Mouse (Mus musculus) left cerebral cortex, adult 9 months (tissue): ENCODE measurements at regions not wholly inside any gene's neighbourhood (a gene's known extent, or its start where the extent isn't known, plus 50 kb on each side); places are given as distances from the start of the nearest gene placed in this dataset.

Experiments
- DNase-seq, 2 experiments: peaks; one replicate each; pipeline ENCODE4 v3.0.0; 2022; ENCODE audit warnings: low spot score in 2 of 2

DNA sequence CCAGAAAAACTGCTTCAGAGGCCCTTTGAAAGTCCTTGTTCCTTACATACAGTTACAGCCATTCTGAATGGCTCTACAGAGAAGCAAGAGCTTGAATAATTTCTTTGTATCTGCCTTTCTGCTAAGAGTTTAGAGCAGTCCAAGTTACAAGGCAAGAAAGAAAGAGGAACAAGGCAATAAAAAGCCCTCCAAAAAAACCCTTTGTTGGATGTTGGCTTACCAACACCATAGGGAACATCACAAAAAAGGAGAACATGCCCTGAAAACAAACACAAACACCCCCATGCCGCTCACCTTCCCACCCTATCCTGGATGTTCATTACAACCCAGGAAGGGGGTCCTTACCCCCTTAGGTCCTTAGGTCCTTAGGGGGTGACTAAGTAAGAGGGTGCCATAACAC lies 359.2 kb upstream of the Gcfc2 start:
- no peak for DNase-seq

DNA sequence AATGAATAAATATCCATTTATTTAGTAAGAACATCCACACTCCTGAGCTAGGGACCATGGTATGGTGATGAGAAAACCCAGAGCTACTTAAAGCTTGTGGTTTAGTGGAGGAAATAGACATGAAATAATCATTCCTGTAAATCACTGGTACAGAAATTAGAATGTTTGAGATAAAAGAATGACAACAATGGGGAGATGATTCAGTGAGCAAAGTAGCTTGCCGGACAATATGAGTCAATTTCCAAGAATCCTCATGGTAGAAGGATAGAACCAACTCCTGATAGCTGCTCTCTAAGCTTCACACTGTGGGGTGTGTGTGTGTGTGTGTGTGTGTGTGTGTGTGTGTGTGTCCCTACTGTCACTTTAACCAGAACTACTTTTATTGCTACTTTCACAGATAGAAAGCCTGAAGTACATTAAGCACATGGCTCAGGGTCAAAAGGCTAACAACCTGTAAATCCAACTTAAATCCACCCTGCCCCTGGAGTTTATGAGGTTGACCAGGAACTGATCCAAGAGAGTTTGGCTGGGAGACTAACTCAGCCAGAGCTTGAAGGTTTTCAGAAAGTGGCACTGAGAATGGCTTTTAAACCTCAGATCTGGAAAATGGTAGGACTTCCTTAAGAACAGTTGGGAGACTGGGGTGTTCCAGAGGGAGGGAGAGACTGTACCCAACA lies 336.9 kb upstream of the Gcfc2 start:
- DNase-seq: no peak

DNA sequence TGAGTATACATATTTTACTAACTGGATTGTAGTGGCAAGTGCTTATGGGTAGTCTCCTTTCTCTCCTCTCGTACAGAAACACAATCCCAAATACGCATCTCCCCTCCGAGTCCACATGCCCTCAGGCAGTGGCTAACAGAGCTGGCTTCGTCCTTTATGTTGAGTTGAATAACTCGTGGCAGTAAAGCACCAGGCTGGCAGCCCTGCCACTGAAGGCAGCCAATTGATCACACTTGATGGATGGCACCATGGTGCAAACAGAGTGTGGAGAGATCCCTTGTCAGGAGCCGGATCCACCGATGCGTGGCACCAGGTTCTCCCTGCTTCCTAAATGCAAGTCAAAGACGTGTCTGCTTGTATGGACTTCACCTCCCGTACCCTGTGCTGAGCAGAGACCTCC lies 333.7 kb upstream of the Gcfc2 start:
- no peak for DNase-seq

DNA sequence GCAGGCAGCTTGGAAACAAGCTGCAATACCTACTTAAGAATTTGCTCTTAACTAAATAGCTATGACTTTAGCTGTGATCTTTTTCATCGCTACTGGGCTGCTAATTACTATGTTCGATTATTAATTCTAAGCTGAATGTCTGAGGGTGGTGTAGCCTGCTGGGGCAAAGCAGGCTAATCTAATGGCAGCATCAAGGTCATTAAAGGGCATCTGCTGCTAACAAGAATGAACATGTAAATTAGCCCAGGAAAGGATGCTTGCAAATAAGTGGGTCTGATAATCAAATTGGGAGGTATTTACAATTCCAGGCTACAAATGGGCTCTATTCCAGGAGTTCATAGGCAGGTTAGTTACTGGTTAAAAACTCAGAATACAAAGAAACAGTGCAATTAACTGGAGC lies 327.5 kb upstream of the Gcfc2 start:
- no peak for DNase-seq

DNA sequence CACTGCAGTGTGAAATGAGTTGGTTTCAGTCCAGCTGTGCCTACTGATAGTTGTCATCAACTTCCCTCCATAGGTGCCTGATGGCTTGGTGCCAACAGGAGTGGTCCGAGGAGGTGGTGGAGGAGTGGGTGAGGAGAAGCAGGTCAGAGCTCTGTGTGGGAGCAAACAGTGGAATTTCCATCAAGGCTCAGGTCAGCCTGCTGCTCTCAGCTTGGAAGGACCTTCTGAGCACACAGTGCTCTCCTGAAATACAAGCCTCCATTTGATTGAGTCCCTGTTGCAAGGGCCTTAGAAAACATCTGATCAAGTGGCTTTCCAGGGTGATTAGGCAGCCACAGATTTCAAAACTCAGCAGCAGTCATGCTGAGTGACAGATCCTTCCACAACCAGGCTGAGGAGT lies 314.8 kb upstream of the Gcfc2 start:
- no peak for DNase-seq

DNA sequence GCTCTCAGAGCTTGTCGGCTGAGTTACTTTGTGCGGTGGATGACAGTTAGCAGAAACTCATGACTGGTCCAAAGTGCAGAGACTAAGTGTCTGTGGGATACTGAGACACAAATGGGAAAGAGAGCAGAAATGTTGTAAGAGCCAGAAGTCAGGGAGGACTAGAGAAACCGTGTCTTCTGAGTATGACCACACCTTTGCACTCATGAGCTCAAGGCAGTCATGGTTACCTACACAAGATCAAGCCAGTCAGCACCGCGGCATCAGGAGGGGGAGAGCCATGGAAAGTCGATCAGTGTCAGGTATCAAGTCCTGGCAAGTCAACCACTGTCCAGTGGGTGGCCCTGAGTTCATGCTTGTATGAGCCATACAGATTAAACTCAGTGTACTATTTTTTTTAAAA lies 311.5 kb upstream of the Gcfc2 start:
- no peak for DNase-seq

DNA sequence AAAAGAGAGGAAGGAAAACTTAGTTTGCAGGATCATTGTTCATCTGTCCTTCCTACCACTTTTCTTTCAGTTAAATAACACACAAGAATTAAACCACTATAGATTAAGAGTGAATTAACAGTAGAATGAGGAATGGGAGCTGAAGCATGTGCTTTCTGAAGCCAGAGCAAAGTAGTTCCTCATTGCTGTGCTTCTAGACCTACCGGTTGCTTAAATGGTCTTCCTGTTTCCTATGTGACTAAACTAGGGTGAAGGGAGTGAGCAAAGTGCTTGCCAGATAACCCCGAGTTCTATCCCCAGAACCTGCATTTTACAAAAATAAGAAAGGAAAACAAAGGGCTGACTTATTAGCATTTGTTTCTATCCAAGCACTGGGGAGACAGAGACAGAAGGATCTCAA lies 305.5 kb upstream of the Gcfc2 start:
- DNase-seq: no peak

DNA sequence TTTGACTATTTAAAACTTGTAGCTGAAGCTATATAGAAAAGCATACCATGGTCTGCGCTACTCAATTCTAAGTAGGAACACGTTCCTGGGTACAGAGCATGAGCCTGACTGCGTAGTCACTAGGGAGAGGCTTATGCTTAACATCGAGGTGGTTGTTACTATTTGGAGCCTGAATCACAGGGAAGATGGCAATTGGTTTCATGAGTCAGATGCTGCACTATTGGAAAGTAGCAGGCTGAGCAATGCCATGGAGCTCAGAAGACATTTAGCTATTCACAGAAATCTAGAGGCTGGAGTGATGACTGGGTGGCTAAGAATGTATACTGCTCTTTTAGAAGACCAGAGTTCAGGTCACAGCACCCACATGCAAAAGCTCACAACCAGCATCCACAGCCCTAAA lies 302.4 kb upstream of the Gcfc2 start:
- peak in 1 of 2 experiments; percentile 9 for DNase-seq

DNA sequence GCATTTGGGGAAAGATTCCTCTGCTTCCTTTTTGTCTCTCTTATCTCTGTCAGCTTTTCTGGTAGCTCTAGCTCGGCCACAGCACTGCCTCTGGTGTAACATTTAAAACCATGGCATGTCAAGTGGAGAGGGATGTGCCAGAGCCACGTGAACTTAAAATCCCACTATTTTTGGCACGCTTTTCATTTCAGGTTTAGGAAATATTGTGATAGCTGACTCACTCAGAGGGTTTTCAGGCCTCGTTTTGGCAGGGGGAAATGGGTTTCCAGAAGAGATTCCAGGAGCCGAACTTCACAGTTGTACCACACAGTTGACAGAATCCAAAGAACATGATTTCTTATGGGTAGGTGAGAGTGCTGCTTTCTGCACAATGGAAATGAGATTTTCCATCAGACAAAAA lies 300.8 kb upstream of the Gcfc2 start:
- peak; percentile 18 to 40 for DNase-seq

DNA sequence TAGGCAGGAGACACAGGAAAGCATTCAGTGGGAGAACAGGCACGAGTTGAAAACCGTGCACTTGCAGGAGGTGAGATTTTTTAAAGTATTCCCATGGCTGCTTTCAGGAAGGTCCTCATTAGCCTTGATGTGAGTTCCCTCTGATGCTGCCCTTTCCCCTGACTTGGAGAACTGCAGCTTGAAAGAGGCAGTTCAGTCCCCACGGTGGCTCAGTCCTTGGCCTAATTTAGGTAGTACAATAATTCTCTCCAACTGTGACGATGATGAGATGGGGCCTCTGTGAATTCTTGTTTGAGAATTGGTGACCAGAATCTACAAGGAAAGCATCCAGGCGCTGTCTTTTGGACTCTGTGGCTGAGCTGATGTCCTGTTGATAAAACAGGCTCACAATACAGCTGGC lies 298.5 kb upstream of the Gcfc2 start:
- no peak for DNase-seq

DNA sequence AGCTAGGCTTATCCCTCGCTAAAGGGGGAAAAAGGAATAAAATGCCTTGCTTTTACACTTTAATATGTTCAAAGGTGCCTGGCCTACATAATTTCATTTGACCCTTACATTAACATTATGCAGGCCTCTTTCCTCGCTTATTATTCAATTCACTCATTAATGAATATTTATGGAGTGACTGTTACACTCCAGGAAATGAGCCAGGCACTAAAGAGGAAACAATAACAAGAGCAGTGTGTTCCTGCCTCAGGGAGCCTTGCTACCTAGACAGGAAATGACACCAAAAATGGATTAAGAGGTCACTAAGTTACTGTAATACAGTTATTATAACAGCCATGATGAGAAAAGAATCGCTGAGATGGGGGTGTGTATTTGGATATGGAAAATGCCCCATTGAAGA lies 289.9 kb upstream of the Gcfc2 start:
- no peak for DNase-seq

DNA sequence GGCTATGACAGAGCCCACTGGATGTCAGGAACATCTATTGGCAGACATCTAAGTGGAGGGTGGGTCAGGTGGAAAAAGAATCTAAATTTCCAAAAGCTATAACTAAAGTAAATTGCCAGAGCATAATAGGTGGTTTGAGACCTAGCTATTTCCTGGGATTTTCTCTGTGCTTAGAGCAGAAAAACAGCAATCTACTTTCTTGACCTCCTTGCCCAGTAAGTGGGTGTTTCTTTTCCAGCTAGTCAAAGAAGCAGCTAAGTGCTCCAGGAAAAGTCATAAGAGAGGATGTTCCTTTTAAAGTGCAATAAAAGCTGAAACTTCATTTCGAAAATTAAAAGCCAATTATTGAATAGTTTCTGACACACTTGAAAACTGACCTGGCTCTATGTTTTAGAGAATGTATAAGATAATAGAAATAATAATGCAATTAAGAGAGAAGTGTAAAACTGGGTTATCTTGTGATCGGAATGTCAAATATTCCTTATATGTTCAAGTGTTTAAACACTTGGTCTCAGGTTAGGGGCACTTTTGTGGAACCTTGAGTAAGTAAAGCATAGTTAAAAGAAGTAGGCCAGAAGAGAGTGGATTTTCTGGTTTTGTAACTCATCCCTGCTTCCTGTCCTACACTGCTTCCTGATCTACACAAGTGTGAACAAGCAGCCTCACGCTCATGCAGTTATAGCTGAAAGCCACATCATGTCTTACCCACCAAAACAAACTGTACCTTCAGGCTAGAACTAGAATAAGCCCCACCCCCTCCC lies 275.7 kb upstream of the Gcfc2 start:
- no peak for DNase-seq

DNA sequence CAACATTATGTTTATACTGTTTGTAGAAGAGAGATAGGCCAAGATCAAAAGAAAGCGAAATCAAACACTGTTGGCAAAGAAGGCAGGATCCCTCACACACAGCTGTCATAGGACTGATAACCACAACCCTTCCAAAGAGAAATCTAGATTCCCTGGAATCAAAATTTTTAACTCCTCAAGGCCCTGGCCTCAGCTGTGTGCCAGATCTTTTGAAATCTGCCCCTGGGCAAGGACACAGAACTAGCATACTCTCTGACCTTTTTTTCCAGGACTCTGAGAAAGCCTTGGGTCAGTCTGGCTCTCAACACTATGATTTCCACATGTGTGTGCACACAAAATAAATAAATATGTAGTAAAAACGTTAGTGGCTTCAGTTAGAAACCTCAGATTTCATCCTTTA lies 271.6 kb upstream of the Gcfc2 start:
- DNase-seq: no peak

DNA sequence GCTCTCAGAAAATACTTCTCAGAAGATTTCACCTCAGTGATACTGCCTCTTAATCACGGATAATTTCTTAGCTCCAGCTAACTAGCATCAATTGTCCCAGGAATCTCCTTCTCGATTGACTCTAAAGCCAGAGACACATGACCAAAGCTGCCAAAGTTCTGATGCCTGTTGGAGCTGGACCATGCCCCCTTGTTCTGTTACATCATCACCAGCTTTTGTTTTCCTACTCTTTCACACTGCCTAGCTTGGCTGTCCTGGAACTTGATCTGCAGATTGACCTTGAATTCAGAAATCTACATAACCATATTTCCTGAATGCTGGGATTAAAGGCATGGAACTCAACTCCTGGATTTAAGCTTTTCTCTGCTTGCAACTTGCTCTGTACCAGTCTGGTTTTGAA lies 268.3 kb upstream of the Gcfc2 start:
- no peak for DNase-seq

DNA sequence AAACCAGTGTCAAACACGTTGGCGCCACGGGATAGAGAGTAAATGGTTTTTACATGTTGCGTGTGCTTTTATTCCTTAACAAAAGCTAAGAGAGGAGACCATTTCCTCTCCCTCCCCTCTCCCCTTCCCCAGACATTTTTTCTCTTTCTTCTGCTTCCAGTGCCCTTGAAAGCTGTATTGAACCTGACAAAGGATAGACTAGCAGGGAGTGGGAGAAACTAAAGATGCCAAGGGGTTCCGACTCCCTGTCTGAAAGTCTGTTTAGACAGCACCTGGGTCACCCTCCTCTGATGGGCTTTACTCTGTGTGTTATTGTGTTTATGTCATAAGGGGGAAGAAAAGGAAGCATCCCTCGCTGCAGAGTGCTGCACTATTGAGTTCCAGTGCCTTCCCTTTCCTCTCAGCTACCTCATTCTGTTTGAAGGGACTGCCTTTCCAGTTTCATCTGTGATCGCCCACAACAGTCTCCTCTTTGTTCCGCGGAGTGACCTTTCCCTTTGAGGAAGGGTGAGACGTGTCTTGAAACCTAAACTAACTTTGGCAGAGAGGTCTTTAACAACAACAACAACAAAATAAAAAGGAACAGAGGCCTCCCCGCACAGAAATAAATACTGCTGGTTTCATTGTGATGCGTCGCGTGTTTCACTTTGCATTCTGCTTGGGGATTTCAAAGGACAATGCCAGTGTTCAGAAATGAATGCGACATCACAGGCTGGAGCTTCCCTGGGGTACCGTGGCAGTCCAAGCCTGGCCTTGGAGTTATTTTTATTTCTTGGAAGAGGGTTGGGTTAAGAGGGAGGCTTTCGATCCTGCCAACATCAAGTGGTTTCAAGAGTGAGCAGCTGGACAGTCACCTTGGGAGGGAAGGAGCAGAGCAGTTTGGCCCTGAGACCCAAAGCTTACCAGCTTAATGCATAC lies 262.7 kb upstream of the Gcfc2 start:
- peak; percentile 23 to 46 for DNase-seq

DNA sequence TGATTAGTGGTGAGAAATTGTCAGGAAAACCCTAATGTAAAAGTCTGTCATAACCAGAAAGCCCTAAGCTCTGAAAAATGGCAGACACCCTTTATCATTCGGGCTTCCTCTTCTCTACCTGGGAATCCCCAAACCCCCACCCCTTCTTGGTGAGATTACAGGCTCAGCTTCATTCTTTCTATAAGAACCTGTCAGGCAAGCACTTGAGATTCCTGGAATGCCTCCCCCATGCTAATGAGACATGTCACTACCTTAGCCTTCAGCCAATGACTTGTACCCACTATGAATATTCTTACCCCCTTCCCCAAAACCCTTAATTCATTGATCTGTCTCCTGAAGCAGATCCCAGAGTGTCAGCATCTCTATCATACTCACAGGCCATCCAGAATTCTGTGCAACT lies 254.5 kb upstream of the Gcfc2 start:
- DNase-seq: no peak

DNA sequence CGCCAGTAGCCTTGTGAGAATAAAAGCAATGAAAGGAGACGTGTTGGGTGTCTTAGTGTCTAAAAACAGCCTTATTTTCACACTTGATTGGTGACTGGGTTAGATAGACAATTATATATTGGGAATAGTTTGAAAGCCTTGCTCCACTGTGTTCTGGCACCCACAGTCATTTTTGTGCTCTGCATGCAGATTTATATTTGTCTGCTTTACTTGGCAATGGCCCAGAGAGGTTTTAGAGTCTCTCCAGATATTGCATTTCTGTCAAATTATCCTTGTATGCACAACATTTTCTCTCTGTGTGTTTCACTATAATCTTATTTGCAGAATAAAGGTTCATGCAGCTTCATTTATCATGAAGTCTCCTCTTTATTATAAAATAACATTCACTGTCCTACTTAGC lies 250.2 kb upstream of the Gcfc2 start:
- DNase-seq: peak in 1 of 2 experiments; percentile 9

DNA sequence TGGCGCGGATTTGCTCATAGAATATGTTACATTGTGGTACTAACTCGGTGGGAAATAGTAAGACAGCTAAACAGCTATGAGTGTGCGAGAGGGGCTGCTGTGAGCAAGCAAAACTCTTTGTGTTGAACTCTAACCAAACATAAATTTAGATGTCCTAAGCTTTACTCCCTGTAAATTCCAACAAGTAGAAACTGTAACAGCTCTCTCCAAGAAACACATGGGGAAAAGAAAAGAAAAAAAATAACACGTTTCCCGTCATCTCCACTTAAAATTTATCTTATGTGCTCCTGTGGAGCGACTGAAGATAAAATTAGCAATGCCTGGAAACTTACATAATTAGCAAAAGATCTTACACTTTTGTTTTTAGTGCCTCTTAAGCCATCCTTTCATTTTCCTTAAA lies 226.2 kb upstream of the Gcfc2 start:
- peak in 1 of 2 experiments; percentile 7 for DNase-seq

DNA sequence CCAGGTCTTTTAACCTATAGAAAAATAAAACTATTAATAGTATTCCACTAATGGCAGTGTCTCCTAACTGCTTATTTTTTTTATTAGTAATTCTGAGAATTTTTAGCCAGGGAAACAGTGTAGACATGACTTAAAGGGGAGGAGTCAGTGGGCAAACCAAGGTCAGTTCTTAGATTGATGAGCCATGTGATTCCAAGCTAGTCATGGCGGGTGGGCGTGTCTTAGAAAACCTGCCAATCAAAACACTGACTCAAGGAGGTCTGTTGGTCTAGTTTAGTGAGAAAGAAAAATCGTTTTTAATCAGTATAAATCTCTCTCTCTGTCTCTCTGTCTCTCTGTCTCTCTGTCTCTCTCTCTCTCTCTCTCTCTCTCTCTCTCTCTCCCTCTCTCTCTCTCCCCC lies 225.3 kb upstream of the Gcfc2 start:
- DNase-seq: no peak

DNA sequence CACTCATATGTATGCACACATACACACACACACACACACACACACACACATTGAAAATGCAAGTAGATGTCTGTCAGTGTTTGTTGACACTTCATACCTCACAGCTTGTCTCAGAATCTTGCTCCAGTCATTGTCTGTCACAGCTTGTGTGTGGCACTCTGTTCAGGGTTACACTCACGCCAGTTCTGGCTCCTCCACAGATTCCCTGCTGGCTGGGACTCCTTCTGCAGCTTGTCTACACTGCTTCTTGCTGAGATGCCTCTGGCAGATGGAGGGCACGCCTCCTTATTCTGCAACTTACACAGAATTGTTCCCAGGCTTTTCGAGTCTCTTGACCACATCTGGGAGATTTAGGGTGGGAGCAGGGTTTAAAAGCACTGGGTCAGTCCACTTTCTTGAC lies 208.6 kb upstream of the Gcfc2 start:
- DNase-seq: no peak

DNA sequence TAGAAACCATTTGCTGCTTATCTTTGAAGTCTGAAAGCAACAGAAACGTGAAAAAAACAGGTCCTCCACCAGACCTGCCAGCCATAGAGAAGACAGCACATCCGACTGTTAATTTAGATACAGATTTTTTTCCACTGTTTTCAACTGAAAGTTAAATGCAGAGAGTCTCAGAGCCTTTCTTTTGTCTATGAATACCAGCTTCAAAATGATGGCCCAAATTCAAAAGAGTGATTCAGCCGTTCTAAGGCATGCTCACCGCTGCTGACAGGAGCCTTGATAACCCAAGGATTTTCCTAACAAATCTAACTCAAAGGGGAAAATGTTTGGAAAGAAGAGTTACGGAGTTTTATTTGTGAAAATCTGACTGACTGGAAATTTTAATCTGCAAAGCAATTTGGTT lies 207.1 kb upstream of the Gcfc2 start:
- DNase-seq: no peak
